Mouse (Mus musculus) heart, embryonic 10.5 days (tissue): Measurements from ENCODE around the gene Arhgap45. TPM values are rescaled to one million over a fixed set of nuclear protein-coding genes. Genes with fewer than 3 reads are reported as not detected.

Experiments used
- DNase-seq: peaks from one replicate; pipeline ENCODE4 v3.0.0-alpha.2; 2017; ENCODE audit warnings: low spot score
- H3K27ac ChIP-seq: fragments of 300-500 bp; sonication (generic); 2 replicates; pipeline ENCODE4 v1.5.1; 2016; ENCODE audit warnings: mild to moderate bottlenecking
- H3K27me3 ChIP-seq: fragments of 300-500 bp; sonication (generic); 2 replicates; pipeline ENCODE4 v1.6.1; 2016; ENCODE audit warnings: mild to moderate bottlenecking; ENCODE audit not compliant: poor library complexity, insufficient read depth, severe bottlenecking
- H3K36me3 ChIP-seq: fragments of 300-500 bp; sonication (generic); 2 replicates; pipeline ENCODE4 v1.6.1; 2016; ENCODE audit warnings: mild to moderate bottlenecking, moderate library complexity
- H3K4me1 ChIP-seq: fragments of 300-500 bp; sonication (generic); 2 replicates; pipeline ENCODE4 v1.6.1; 2016; ENCODE audit warnings: mild to moderate bottlenecking
- H3K4me3 ChIP-seq: fragments of 300-500 bp; sonication (generic); 2 replicates; pipeline ENCODE4 v1.5.1; 2016; ENCODE audit warnings: mild to moderate bottlenecking, moderate library complexity
- H3K9me3 ChIP-seq: fragments of 300-500 bp; sonication (generic); 2 replicates; pipeline ENCODE4 v1.6.1; 2016; ENCODE audit warnings: mild to moderate bottlenecking, moderate library complexity
- WGBS: fragments of 180-500 bp; shearing (Covaris S2); methylation state at CpG from one replicate; pipeline ENCODE4 v1.1.7; 2016; 5-methylcytosine and 5-hydroxymethylcytosine counted together
- polyA plus RNA-seq: library from polyadenylated mRNA; unstranded; fragments of >200 nt; fragmentation: Nextera tagmentation; extraction: Ambion mirVana; gene quantifications from 2 replicates; pipeline ENCODE4 v1.2.1, GENCODE M21; 2016

Arhgap45 gene
- polyA plus RNA-seq, 1 experiment from 2014 or later, result 16.7 TPM

DNA sequence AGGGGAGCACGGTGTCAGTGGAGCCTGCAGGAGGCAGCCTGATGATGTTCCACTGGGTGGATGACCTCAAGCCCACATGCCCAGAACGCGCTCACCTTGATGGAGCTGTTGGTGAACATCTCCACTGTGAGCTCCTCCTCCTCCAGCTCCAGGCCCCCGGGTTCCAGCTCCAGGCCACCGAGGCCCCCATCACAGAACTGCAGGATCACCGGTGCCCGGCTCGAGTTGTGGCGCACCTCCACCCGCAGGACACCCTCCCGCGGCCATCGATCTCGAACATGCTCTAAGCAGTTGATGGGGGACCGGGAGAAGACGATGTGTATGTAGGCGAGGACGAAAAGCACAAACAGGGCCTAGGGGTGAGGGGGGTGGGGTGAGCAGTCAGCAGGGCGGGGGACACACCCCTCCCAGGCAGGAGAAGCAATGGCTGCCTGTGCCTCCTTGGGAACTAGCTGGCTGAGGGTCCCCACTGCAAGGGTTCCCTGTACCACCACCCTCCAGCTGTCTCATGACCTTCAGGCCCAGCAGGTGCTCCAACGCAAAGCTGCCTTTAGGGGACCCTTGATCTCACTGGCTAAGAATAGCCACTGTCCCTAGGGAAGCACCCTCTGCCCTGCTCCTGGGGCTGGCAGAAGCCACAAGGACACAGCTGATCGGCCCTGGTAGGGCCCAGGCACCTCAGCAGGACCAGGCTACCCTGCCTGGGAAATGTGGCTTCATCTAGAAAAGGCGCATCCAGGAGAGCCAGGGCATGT lies 36.9 kb upstream of the Arhgap45 start:
- H3K4me3 ChIP-seq, result peak overlapping the region; percentile 16; the same call in 1 of the 2 replicates
- H3K27ac ChIP-seq, result peak overlapping the region; percentile 65; the same call in 1 of the 2 replicates
- WGBS, result 91% methylated on average over 22 of the region's 22 CpGs
- H3K4me1 ChIP-seq, result peaks cover 49% of the 10 kb centered on the region
- no peak for DNase-seq
- no peaks in the 10 kb centered on the region for H3K27me3 ChIP-seq
- peaks cover 56% of the 10 kb centered on the region for H3K36me3 ChIP-seq
- H3K9me3 ChIP-seq, result no peaks in the 10 kb centered on the region; the same call in 1 of the 2 replicates

DNA sequence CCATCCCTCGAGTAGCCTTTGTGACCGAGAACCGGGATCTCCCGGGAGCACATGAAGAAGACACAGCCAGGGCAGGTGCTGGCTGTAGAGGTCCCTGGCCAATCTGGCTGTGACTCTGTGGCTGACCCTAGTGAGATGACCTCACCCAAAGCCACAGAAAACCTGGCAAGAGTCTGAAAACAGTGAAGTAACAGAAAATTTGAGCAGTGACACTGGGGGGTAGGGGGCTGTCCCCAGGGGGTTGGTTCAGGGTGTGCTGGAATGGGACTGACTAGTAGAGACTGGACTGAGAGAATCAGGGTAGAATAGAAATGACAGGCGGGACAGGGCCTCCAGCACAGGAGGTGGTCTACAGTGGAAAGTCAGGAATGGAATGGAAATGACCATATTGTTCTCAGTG lies 33.2 kb upstream of the Arhgap45 start:
- no peaks in the 10 kb centered on the region for H3K27me3 ChIP-seq
- peak overlapping the region; percentile 98 for H3K27ac ChIP-seq
- WGBS, result 79% methylated on average over 5 of the region's 5 CpGs
- H3K36me3 ChIP-seq, result peaks cover 21% of the 10 kb centered on the region
- peaks cover 73% of the 10 kb centered on the region for H3K4me1 ChIP-seq
- DNase-seq, result no peak
- peak overlapping the region; percentile 86 for H3K4me3 ChIP-seq
- H3K9me3 ChIP-seq, result no peaks in the 10 kb centered on the region; the same call in 1 of the 2 replicates

DNA sequence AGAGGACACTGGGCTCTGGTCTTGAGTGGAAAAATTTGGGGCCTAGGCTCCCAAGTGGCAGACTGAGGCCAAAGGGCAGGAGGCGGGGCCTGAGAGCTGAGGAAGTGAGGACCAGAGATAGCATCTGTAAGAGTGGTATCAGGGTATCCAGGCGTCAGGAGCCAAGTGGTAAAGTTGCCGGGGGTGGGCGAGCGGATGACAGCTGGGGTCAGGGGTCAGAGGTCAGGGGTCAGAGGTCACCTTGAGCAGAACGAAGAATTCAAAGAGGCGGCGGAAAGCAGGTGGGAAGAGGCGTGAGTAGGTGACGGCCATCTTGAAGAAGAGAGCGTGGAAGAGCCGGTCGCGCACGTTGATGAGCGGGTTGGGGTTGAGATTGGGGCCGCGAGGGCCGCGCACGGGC lies 32.8 kb upstream of the Arhgap45 start:
- peak overlapping the region; percentile 98 for H3K27ac ChIP-seq
- H3K36me3 ChIP-seq, result peaks cover 16% of the 10 kb centered on the region
- H3K27me3 ChIP-seq, result no peaks in the 10 kb centered on the region
- WGBS, result 1% methylated on average over 21 of the region's 21 CpGs
- DNase-seq, result peak; percentile 88
- H3K4me1 ChIP-seq, result peaks cover 77% of the 10 kb centered on the region
- H3K9me3 ChIP-seq, result no peaks in the 10 kb centered on the region
- peak overlapping the region; percentile 86 for H3K4me3 ChIP-seq

DNA sequence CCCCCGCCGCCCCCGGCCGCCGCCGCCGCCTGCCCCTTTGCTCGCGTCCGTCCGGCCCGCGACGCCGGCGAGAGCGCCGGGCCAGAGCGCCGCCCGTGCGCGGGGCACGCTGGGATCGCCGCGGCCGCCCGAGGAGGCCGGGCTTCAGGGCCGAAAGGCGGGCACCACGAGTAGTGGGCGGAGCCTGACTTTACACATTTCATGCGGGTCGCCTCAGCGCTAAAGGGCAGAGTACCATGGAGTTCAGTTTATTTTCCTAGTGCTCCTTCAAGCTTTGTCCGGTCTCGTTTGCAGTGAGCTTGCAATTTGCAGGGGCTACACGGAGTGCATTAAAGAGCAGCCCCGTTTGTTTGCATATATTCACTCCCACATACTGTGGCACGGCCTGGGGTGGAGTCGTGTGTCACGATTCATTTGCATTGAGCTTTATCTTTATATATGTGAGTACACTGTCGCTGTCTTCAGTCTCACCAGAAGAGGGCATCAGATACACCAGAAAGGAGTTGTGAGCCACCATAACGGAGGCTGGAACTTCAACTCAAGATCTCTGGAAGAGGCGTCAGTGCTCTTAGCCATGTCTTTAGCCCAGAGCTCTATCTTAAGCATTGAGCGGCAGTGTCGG lies 32.1 kb upstream of the Arhgap45 start, which contains the start of gene Tmem259:
Gene Tmem259 (minus strand): TSS at position 136 of the 622 bp plus-strand sequence.
- H3K27me3 ChIP-seq, result no peaks in the 10 kb centered on the region
- peak within 1 kb of the TSS; percentile 98 for H3K27ac ChIP-seq
- peak within 1 kb of the TSS; percentile 86 for H3K4me3 ChIP-seq
- H3K4me1 ChIP-seq, result peaks cover 80% of the 10 kb centered on the region
- H3K36me3 ChIP-seq, result peaks cover 10% of the 10 kb centered on the region
- H3K9me3 ChIP-seq, result no peaks in the 10 kb centered on the region
- under 1% methylated on average over 46 of the region's 49 CpGs for WGBS
- peak; percentile 90 for DNase-seq

DNA sequence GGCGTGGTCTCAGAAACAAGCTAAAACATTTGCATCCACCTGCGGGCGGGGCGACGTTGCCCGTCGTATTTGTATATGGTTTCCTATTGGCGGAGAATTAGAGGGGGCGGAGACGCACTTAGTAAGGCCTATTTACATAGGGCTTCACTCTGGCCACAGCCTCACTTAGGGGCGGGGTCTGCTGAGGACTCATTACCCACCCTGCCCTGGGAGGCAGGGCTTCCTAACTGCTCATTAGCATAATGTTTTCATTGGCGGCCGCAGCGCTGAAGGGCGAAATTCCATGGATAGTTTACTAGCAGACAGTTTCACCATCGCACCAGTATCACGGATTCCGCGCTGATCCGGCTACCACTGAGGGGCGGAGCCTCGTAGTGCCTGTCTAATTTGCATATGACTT lies 31.6 kb upstream of the Arhgap45 start:
- no peaks in the 10 kb centered on the region for H3K9me3 ChIP-seq
- H3K4me3 ChIP-seq, result peak overlapping the region; percentile 86
- no peaks in the 10 kb centered on the region for H3K27me3 ChIP-seq
- peak overlapping the region; percentile 98 for H3K27ac ChIP-seq
- peaks cover 4% of the 10 kb centered on the region; the same call in 1 of the 2 replicates for H3K36me3 ChIP-seq
- under 1% methylated on average over 22 of the region's 22 CpGs for WGBS
- DNase-seq, result peak; percentile 99
- peaks cover 80% of the 10 kb centered on the region for H3K4me1 ChIP-seq

DNA sequence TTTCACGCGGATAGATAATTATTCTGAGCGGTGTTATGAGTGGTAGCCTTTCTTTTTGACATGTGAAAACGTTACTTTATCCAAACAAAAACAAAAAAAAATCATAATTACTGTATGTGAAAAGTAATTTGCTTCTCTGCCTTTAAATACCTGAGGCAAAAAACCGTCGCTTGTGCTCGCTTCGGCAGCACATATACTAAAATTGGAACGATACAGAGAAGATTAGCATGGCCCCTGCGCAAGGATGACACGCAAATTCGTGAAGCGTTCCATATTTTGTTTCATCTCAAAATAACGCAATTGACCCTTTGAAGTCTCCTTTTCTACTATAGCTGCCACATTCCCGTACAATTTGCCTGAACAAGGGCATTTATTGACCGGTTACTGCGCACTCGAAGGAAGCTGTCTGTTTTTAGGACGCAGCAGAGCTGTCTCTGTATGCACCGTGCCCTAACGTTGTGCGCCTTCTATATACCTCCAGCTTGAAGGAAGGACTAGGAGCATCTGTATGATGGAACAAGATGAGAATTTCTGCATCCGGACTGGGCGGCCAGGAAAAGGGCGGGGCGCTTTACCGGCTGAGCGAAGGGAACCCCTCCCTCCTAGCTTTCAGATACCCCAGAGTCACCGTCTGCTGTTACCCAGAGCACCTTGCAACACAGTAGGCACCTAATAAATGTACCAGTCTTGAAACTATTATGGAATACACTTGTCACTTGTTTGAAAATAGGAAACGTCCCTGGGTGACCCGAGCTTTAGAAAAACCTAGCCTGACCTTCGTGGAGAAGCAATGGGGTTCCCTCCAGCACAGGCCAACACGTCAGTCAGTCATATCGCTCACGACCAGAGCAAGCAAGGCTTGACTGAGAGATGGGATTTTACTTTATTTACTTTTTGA lies 30.9 kb upstream of the Arhgap45 start:
- H3K36me3 ChIP-seq, result peaks cover 8% of the 10 kb centered on the region; the same call in 1 of the 2 replicates
- H3K4me1 ChIP-seq, result peaks cover 81% of the 10 kb centered on the region
- H3K9me3 ChIP-seq, result no peaks in the 10 kb centered on the region
- H3K27ac ChIP-seq, result peak overlapping the region; percentile 98
- H3K4me3 ChIP-seq, result peak overlapping the region; percentile 86
- DNase-seq, result peak; percentile 90
- 5% methylated on average over 35 of the region's 35 CpGs for WGBS
- no peaks in the 10 kb centered on the region for H3K27me3 ChIP-seq

DNA sequence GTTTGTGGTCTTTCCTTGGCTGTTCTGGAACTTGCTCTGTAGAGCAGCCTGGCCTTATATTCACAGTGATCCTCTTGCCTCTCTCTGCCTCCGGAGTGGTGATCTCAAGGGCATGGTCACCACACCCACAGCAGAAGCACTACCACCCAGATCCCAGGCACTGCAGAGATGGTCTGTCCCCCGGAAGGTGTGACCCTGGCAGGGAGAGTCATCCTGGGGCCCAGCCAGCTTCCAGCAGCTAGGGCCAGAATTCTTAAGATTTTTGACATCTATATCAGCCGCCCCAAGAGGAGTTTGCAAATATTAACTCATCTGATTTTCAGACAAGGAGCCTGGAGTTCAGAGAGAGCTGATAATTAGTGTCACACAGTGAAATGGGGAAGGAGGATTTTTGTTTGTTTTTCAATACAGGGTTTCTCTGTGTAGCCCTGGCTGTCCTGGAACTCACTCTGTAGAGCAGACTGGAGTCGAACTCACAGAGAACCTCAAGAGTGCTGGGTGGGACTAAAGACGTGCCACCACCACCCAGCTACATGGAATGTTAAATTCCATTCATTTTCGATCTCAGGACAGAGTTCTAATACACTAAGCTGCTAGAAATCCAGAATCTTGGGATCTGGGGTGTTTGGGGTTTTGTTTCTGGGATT lies 30.1 kb upstream of the Arhgap45 start:
- no peak for DNase-seq
- Histone ChIP-seq H3K4me3 (peak overlapping the region; percentile 86), H3K36me3 (peaks cover 16% of the 10 kb centered on the region), H3K4me1 (peaks cover 82% of the 10 kb centered on the region), H3K27ac (peak overlapping the region; percentile 98), H3K27me3 (no peaks in the 10 kb centered on the region), H3K9me3 (no peaks in the 10 kb centered on the region)
- 24% methylated on average over 6 of the region's 6 CpGs for WGBS

DNA sequence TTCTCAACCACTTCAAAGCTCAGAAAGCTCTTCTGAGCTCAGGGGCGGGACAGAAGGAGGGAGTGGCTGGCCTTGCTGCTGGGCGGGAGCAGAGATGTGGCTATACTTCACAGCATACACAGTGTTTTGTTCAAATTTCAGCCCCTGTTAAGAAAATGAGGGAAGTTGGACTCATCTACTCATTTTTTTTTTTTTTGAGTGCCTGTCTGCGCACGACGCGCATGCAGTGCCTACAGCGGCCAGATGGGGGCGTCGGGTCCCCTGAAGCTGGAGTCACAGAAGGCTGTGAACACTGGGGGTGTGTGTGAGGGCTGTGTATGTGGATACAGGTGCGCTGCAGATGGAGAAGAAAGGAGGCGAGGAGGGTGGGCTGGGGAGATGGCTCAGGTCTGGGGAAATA lies 29.5 kb upstream of the Arhgap45 start:
- peak overlapping the region; percentile 98 for H3K27ac ChIP-seq
- WGBS, result 4% methylated on average over 11 of the region's 11 CpGs
- peak overlapping the region; percentile 86 for H3K4me3 ChIP-seq
- H3K36me3 ChIP-seq, result peaks cover 22% of the 10 kb centered on the region
- DNase-seq, result peak; percentile 93
- H3K27me3 ChIP-seq, result no peaks in the 10 kb centered on the region
- peaks cover 76% of the 10 kb centered on the region for H3K4me1 ChIP-seq
- 0 out of 2 replicates have a peak, but pooled peaks cover 3% of the 10 kb centered on the region for H3K9me3 ChIP-seq

DNA sequence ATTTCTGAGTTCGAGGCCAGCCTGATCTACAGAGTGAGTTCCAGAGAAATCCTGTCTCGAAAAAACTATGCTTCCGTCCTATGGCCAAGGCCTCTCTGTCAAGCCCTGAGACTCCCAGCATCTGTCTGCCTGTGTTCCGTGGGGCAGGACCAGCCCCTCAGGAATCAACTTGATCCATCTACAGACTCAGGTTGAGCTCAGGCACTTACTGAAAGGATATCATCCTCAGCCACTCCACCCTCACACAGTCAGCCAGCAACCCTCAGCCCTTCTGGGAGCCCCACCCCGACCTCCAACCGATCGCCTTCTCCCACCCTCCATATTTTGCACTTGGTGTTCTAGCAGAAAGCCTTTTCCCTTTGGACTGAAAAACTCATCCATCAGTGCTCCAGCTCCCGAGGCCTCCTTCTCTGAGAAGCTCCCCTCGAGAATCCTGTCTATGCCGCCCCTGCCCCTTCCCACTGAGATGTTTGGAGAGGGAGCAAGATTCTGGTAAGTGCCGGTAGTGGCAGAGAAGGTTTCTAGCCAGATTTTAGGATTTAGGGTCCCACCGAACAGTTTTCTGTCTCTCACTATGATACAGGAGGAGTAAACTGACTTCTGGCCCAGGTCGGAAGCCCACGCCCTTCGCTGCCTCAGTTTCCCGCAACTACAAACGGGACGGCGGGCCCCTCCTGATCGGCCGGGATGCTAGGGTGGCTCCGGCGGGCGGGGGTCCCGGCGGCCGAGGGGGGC lies 28.5 kb upstream of the Arhgap45 start:
- Histone ChIP-seq H3K9me3 (0 out of 2 replicates have a peak, but pooled peaks cover 3% of the 10 kb centered on the region), H3K27me3 (no peaks in the 10 kb centered on the region), H3K4me3 (peak overlapping the region; percentile 86), H3K4me1 (peaks cover 68% of the 10 kb centered on the region), H3K36me3 (peaks cover 28% of the 10 kb centered on the region), H3K27ac (peak overlapping the region; percentile 98)
- WGBS, result 7% methylated on average over 27 of the region's 27 CpGs
- no peak for DNase-seq

DNA sequence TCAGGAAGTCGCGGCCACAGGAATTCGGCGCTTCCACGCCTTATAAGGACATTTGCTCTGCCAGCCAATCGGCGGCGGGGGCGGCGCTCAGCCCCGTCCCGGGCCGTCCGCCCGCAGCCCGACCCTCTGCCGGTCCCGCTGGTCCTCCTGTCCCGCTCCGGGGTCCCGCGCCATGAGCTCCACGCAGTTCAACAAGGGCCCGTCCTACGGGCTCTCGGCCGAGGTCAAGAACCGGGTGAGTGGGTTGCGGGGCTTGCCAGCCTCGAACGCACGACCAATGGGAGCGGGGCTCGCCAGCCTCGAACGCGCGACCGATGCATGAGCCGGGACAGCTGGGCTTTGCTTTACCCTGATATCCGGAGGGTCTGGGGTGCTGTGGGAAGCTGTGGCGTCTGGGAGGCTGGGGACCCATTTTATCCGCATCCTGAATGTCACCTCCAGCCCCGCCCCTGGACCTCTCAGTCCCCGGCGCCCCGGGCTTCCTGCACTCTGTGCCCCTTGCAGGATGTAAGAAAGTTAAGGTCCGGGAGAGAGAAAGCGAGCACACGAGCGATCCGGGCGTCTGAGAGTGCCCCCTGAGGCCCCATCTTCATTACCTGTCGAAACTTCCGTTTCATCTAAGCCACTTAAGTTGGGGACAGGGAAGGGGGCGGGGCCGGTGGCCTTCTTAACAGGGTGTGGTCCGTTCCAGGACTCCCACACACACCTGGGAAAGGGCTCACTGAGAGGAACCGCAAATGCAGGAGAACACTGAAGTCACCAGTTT lies 27.8 kb upstream of the Arhgap45 start, which contains the start of gene Cnn2:
Gene Cnn2 (plus strand): TSS at position 79 of the 766 bp plus-strand sequence.
- peak within 1 kb of the TSS; percentile 98 for H3K27ac ChIP-seq
- WGBS, result under 1% methylated on average over 59 of the region's 59 CpGs
- peak; percentile 89 for DNase-seq
- H3K27me3 ChIP-seq, result no peaks in the 10 kb centered on the region
- H3K4me1 ChIP-seq, result peaks cover 60% of the 10 kb centered on the region
- peaks cover 36% of the 10 kb centered on the region for H3K36me3 ChIP-seq
- peak within 1 kb of the TSS; percentile 86 for H3K4me3 ChIP-seq
- 0 out of 2 replicates have a peak, but pooled peaks cover 3% of the 10 kb centered on the region for H3K9me3 ChIP-seq

DNA sequence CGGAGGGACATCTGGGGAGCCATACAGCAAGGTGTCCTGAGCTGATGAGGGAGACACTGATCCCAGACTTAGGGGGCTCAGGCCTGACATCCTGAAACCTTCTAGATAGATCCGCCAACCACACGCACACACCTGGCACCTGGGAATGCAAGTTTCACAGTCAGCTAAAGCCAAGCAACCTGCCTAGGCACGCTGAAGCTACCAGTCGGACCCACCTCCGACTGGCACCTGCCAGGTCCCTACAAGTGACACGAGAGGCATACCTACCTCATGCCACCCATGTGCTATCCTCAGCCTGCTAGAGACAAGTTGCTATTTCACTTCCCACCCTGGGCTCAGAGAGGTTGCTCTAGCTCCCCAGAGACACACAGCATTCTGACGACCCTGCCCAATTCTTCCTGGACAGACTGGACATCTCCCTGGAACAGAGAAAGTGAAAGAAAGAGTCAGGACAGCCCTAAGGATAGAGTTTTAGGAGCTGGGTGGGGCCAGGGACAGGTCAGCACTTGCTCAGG lies 27.1 kb upstream of the Arhgap45 start:
- H3K27ac ChIP-seq, result peak overlapping the region; percentile 98
- WGBS, result 24% methylated on average over 8 of the region's 8 CpGs

More for the DNA sequence above, 27.1 kb upstream of the Arhgap45 start:
- Histone ChIP-seq H3K27me3 (no peaks in the 10 kb centered on the region), H3K4me1 (peaks cover 60% of the 10 kb centered on the region), H3K4me3 (peak overlapping the region; percentile 86), H3K36me3 (peaks cover 42% of the 10 kb centered on the region), H3K9me3 (0 out of 2 replicates have a peak, but pooled peaks cover 3% of the 10 kb centered on the region)
- DNase-seq, result no peak
